Mouse (Mus musculus): Measurements from ENCODE around the gene Bach2. TPM values are rescaled to one million over a fixed set of nuclear protein-coding genes. Genes with fewer than 3 reads are reported as not detected.

Bach2 gene
- total RNA-seq, 1 experiment from 2014 or later, result 98.9 TPM

DNA sequence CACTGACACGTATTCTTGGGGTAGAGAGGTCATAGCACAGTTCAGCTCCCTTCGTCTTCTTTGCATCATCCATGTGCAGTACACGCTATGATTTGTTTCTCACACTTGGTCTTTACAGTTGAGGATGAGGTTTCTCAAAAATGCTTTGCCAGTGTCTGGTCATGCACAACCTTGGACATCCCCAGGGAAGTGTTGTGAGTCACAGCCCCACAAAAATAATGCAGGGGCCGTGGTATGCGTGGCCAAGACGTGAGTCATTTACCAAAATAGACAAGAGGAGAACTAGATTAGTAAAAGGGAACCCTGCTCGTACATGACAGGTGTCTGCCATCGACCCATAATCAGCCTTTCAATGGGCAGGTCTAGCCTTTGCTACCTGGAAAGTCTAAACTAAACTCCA is 152.7 kb downstream of the Bach2 start:
- no peak; the same call in 1 of the 2 replicates for ATAC-seq (ENCODE audit: extremely low read depth, insufficient number of reproducible peaks, low FRiP score, poor library complexity, severe bottlenecking)

GRCm38 (mm10) chr4:32393226-32393625 is 154.6 kb downstream of the Bach2 start:
- ATAC-seq (ENCODE audit: extremely low read depth, insufficient number of reproducible peaks, low FRiP score, poor library complexity, severe bottlenecking), result no peak

DNA sequence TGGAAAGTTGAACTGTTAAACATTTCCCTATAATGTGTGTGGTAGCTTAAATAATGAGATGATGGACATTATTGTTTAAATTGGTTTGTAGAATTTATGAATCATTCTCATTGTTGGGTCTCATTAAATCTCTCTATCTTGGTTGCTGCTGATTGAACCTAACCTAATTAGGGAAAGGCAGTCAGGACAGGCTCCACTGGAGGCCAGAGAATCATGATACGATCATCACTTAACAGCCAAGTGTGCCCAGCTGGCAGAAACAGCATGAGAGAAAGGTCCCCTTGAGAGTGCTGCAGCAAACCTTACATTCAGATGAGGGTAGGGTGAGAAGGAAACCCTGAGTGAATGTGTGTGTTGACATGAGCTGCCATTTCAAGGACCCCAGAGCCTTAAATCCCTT is 155.3 kb downstream of the Bach2 start:
- ATAC-seq (ENCODE audit: extremely low read depth, insufficient number of reproducible peaks, low FRiP score, poor library complexity, severe bottlenecking), result no peak

GRCm38 (mm10) chr4:32394850-32395249 is 156.2 kb downstream of the Bach2 start:
- ATAC-seq (ENCODE audit: extremely low read depth, insufficient number of reproducible peaks, low FRiP score, poor library complexity, severe bottlenecking), result no peak

- ATAC-seq (ENCODE audit: extremely low read depth, insufficient number of reproducible peaks, low FRiP score, poor library complexity, severe bottlenecking), result peak; percentile 91
Measured at GRCm38 (mm10) chr4:32401459-32401858, 162.9 kb downstream of the Bach2 start.

- ATAC-seq (ENCODE audit: extremely low read depth, insufficient number of reproducible peaks, low FRiP score, poor library complexity, severe bottlenecking), result no peak
Measured at GRCm38 (mm10) chr4:32403506-32403905, 164.9 kb downstream of the Bach2 start.

DNA sequence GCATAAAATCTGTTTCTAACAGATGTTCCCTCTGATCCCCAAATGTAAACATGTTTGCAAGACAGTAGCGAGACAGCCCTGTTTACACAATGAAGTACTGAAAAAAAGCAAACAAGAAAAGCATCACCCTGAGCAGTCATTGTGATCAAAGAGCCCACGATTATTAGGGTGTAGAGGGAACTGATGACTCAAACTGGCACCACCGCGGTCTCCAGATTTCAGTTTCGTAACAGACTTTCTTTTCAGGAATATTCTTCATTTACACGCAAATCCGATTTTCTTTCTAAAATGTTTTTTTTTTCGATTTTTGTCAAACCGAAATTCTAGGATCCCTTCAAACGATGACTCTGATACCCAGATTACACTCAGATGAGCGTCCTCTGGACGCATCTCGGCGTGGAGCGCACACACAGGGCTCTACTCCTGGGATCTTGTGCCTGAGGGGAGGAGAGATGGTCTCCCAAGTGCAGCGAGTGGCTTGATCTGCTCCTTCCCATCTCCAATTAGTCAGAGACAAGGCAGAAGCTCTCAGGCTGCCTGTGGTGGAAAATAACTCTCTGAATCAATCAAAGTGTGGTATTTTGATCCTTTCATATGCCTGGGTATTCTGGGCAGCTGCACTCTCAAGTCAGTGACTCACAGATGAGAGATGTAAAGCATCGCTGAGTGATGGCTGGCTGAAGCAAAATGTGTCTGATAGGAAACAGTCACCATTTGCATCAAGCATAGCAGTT is 166.7 kb downstream of the Bach2 start:
- ATAC-seq (ENCODE audit: extremely low read depth, insufficient number of reproducible peaks, low FRiP score, poor library complexity, severe bottlenecking), result no peak

- ATAC-seq (ENCODE audit: extremely low read depth, insufficient number of reproducible peaks, low FRiP score, poor library complexity, severe bottlenecking), result no peak
Measured at GRCm38 (mm10) chr4:32405985-32406384, 167.4 kb downstream of the Bach2 start.

DNA sequence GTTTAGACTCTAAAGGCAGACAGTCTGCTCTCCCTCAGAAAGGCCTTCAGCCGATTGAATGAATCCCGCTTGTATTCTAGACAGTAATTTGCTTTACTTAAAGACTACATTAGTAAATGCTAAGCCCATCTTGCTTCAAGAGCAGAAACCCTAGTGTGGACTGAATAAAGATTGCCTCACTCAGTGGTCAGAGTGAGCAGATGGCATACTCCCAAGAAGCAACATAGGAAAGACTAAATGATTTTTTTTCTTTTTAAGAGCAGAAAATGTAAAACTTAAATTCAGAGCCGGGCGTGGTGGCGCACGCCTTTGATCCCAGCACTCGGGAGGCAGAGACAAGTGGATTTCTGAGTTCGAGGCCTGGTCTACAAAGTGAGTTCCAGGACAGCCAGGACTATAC is 169.9 kb downstream of the Bach2 start:
- no peak for ATAC-seq (ENCODE audit: extremely low read depth, insufficient number of reproducible peaks, low FRiP score, poor library complexity, severe bottlenecking)

GRCm38 (mm10) chr4:32409116-32409880 is 170.7 kb downstream of the Bach2 start:
- ATAC-seq (ENCODE audit: extremely low read depth, insufficient number of reproducible peaks, low FRiP score, poor library complexity, severe bottlenecking), result no peak

DNA sequence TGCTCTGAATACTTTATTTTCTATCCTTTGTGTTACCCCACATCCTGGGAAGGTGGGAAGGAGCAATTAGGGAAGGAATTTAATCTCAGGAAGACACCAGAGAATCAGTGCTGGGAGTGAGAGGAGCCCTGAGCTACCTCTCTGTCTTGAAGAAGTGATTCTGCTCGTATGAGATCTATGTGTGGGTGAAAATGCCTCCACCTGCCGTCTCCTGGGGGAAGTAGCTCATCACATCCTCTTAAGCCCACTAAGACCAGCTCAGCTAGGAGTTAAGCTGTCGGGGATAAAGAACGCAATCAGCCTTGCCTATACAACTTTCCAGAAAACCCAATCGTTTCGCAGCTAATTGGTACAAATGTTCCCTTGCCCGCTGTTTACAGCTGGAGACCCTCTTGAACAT is 174.5 kb downstream of the Bach2 start:
- ATAC-seq (ENCODE audit: extremely low read depth, insufficient number of reproducible peaks, low FRiP score, poor library complexity, severe bottlenecking), result no peak

GRCm38 (mm10) chr4:32413505-32413904 is 174.9 kb downstream of the Bach2 start:
- no peak for ATAC-seq (ENCODE audit: extremely low read depth, insufficient number of reproducible peaks, low FRiP score, poor library complexity, severe bottlenecking)

DNA sequence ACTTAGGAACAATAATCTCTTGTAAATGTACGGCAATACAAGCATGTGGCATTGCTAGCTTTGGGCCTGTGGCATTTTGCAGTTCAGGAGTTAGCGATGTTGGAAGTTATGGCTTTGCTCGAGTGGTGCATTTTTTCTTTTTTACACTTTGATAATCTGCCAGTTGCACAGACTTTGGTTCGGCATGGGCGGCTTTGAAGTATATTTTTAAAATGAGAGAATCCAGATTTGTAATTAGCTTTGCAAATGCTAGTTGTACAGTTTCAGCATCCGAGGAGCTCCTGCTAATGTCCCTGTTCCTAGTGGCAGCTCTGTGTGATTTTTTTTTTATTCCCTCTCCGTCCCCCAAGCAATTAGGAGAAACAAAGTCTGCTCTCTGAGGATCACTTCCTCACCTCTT is 176.4 kb downstream of the Bach2 start:
- no peak for ATAC-seq (ENCODE audit: extremely low read depth, insufficient number of reproducible peaks, low FRiP score, poor library complexity, severe bottlenecking)

GRCm38 (mm10) chr4:32417939-32418338 is 179.3 kb downstream of the Bach2 start:
- ATAC-seq (ENCODE audit: extremely low read depth, insufficient number of reproducible peaks, low FRiP score, poor library complexity, severe bottlenecking), result no peak

- no peak for ATAC-seq (ENCODE audit: extremely low read depth, insufficient number of reproducible peaks, low FRiP score, poor library complexity, severe bottlenecking)
Measured at GRCm38 (mm10) chr4:32421570-32421969, 183.0 kb downstream of the Bach2 start.

- no peak for ATAC-seq (ENCODE audit: extremely low read depth, insufficient number of reproducible peaks, low FRiP score, poor library complexity, severe bottlenecking)
Measured at GRCm38 (mm10) chr4:32422427-32422826, 183.8 kb downstream of the Bach2 start.

DNA sequence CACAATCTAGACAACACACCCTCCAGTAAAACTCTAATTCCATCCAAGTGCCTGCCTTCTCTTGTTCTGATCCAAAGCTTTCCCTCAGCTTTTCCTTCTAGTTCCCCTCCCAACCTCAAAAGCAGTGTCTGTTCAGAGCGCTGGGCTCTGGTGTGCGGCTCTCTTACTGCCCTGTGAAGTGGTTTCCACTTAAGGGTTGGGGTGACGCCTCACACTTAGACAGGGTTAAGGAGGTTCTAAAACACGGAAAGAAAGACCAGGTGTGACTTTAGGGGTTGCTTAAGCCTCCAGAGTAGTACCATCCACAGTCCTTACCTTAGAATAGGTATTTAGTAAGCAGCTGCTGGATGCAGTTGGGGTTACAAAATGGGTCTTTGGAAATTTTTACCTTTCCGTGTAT is 185.1 kb downstream of the Bach2 start:
- no peak for ATAC-seq (ENCODE audit: extremely low read depth, insufficient number of reproducible peaks, low FRiP score, poor library complexity, severe bottlenecking)

GRCm38 (mm10) chr4:32424434-32424833 is 185.8 kb downstream of the Bach2 start:
- ATAC-seq (ENCODE audit: extremely low read depth, insufficient number of reproducible peaks, low FRiP score, poor library complexity, severe bottlenecking), result no peak

DNA sequence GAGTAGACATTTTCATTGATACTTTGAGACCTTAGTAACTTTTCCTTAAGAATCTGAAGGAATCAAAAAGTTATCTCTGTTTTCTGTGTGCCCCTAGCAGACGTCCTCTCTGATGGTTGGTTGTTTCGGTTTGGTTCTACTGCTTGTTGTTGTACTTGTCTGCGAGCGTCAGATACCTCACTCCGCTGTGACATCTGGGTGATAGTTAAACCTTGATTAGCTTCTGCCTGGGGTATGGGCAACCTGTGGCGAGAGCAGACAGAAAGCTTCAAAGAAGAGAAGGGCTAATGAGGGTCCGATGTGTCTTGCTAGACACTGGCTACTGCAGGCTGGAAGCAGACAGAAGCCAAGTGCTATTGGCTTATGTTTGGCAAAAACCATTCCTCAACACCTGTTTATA is 186.5 kb downstream of the Bach2 start:
- ATAC-seq (ENCODE audit: extremely low read depth, insufficient number of reproducible peaks, low FRiP score, poor library complexity, severe bottlenecking), result no peak

GRCm38 (mm10) chr4:32425641-32426040 is 187.0 kb downstream of the Bach2 start:
- ATAC-seq (ENCODE audit: extremely low read depth, insufficient number of reproducible peaks, low FRiP score, poor library complexity, severe bottlenecking), result no peak

Measured in neutrophil, adult 5-6 weeks (primary cell).